Mouse (Mus musculus) hindbrain, embryonic 10.5 days (tissue): ENCODE results near the gene Cbx7. TPM values are rescaled to one million over a fixed set of nuclear protein-coding genes. Genes with fewer than 3 reads are reported as not detected.

Experiments
- DNase-seq: peaks from one replicate; pipeline ENCODE4 v3.0.0-alpha.2; 2017; ENCODE audit warnings: low spot score
- H3K27ac ChIP-seq: fragments of 300-500 bp; sonication (generic); 2 replicates; pipeline ENCODE4 v1.5.1; 2016; ENCODE audit warnings: mild to moderate bottlenecking, moderate library complexity
- H3K27me3 ChIP-seq: fragments of 300-500 bp; sonication (generic); 2 replicates; pipeline ENCODE4 v1.6.1; 2016; ENCODE audit warnings: mild to moderate bottlenecking; ENCODE audit not compliant: poor library complexity, insufficient read depth, severe bottlenecking
- H3K36me3 ChIP-seq: fragments of 300-500 bp; sonication (generic); 2 replicates; pipeline ENCODE4 v1.6.1; 2016; ENCODE audit warnings: mild to moderate bottlenecking, moderate library complexity
- H3K4me1 ChIP-seq: fragments of 300-500 bp; sonication (generic); replicated peaks from 2 replicates; pipeline ENCODE4 v1.6.1; 2016; ENCODE audit warnings: mild to moderate bottlenecking
- H3K4me3 ChIP-seq: fragments of 300-500 bp; sonication (generic); 2 replicates; pipeline ENCODE4 v1.5.1; 2016; ENCODE audit warnings: mild to moderate bottlenecking, moderate library complexity
- H3K9me3 ChIP-seq: fragments of 300-500 bp; sonication (generic); 2 replicates; pipeline ENCODE4 v1.6.1; 2016; ENCODE audit warnings: mild to moderate bottlenecking, moderate library complexity
- WGBS: fragments of 180-500 bp; shearing (Covaris S2); methylation state at CpG from one replicate; pipeline ENCODE4 v1.1.7; 2016; 5-methylcytosine and 5-hydroxymethylcytosine counted together
- polyA plus RNA-seq: library from polyadenylated mRNA; unstranded; fragments of >200 nt; fragmentation: Nextera tagmentation; extraction: Ambion mirVana; gene quantifications from 2 replicates; pipeline ENCODE4 v1.2.1, GENCODE M21; 2016

Cbx7 gene
- polyA plus RNA-seq, 1 experiment from 2014 or later: 2.4 TPM

- H3K9me3 ChIP-seq: no peaks in the 10 kb centered on the region
- WGBS: 61% methylated on average over 7 of the region's 7 CpGs
- peaks cover 21% of the 10 kb centered on the region for H3K27me3 ChIP-seq
- H3K36me3 ChIP-seq: no peaks in the 10 kb centered on the region
- H3K27ac ChIP-seq: no peak overlapping the region
- peaks cover 41% of the 10 kb centered on the region for H3K4me1 ChIP-seq
- no peak for DNase-seq
- no peak overlapping the region for H3K4me3 ChIP-seq
Measured at GRCm38 (mm10) chr15:79953470-79953869, 17.4 kb downstream of the Cbx7 start.

DNA sequence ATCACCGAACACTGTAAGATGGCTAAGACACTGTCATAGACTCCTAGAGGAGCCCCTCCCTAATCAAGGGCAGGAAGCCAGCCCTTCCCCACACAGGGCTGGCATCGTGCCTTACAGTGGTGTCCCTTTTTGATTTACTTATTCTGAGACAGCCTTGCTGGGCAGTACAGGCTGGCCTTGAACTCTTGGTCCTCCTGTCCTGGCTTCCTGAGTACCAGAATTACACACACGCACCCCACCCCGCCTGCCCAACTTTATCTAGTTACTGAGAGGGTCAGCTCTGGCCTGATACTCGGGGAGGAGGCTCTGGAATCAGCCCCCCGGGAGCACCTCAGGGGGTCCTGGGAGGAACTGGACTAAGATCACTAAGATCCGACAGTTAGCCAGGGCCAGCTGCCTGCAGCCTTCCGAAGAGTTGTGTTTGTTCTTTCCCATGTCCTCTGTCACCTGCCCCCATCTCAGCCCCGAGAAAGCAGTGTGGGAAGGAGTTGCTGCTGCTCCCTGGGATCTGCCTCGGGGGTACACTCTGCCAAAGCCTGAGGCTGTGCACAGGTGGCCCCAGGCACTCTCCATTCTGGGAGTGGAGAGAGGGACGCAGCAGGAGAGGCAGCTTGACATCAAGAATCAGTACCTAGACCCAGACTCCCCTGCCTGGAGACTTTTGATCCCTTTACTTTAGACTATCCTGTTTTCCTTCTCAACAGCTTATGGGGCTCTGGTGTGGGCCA, 18.3 kb downstream of the Cbx7 start:
- no peak for DNase-seq
- WGBS: 49% methylated on average over 11 of the region's 11 CpGs

GRCm38 (mm10) chr15:79951730-79952503, 19.0 kb downstream of the Cbx7 start:
- Histone ChIP-seq H3K27ac (peak overlapping the region; percentile 82), H3K27me3 (peaks cover 21% of the 10 kb centered on the region), H3K4me3 (no peak overlapping the region), H3K9me3 (no peaks in the 10 kb centered on the region), H3K36me3 (no peaks in the 10 kb centered on the region), H3K4me1 (peaks cover 38% of the 10 kb centered on the region)
- WGBS: 49% methylated on average over 14 of the region's 14 CpGs
- no peak for DNase-seq

More for the DNA sequence above, 18.3 kb downstream of the Cbx7 start:
- Histone ChIP-seq H3K9me3 (no peaks in the 10 kb centered on the region), H3K36me3 (no peaks in the 10 kb centered on the region), H3K27ac (peak overlapping the region; percentile 82; the same call in 1 of the 2 replicates), H3K4me1 (peaks cover 38% of the 10 kb centered on the region), H3K27me3 (peaks cover 21% of the 10 kb centered on the region), H3K4me3 (no peak overlapping the region)

- Histone ChIP-seq H3K27ac (peak overlapping the region; percentile 82), H3K36me3 (no peaks in the 10 kb centered on the region), H3K9me3 (no peaks in the 10 kb centered on the region), H3K4me1 (peaks cover 38% of the 10 kb centered on the region), H3K4me3 (no peak overlapping the region; the same call in 1 of the 2 replicates), H3K27me3 (peaks cover 21% of the 10 kb centered on the region)
- WGBS: 73% methylated on average over 6 of the region's 6 CpGs
- no peak for DNase-seq
Measured at GRCm38 (mm10) chr15:79951226-79951625, 19.7 kb downstream of the Cbx7 start.

DNA sequence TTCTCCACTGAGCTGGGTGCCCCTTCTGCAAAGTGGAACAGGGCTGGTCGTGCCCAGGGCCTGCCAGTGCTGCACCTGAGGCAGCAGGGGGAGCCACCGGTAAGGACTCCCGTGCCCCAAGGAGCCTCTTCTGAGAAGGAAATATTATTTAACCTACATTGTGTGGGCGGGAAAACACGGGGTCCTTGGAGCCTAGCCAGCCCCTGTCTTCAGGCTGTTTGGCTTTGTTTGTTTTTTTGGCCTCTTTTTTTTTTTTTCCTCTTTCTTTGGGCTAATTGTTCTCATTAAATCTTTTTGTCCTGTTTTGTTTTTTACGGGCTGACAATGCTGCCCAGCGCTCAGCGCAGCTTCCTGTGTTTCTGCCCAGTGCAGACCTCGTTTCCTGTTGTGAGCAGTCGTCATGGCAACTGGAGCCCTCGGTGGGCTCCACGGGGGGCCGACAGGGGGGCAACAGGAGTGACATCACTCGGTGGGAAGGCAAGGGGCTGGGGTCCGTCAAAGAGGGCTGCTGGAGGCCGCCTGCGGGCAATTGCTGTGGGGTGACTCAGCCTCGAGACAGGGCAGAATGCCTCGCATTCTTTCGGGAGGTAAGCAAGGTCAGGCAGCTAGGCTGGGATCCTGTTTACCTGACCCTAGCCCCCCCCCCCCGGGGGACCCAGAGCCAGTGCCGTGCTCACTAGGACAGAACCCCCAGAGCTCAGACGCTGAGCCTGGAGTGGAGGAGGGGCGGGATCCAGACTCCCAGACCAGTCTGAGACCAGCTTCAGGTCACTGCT, 20.5 kb downstream of the Cbx7 start:
- DNase-seq: peak; percentile 81
- 2% methylated on average over 24 of the region's 24 CpGs for WGBS
- Histone ChIP-seq H3K4me3 (peak overlapping the region; percentile 46), H3K27ac (peak overlapping the region; percentile 82), H3K9me3 (no peaks in the 10 kb centered on the region), H3K36me3 (no peaks in the 10 kb centered on the region), H3K4me1 (peaks cover 38% of the 10 kb centered on the region), H3K27me3 (peaks cover 17% of the 10 kb centered on the region)

- Histone ChIP-seq H3K27ac (no peak overlapping the region), H3K4me1 (peaks cover 34% of the 10 kb centered on the region), H3K36me3 (no peaks in the 10 kb centered on the region), H3K9me3 (no peaks in the 10 kb centered on the region), H3K4me3 (no peak overlapping the region), H3K27me3 (peaks cover 24% of the 10 kb centered on the region)
- DNase-seq: no peak
- WGBS: 71% methylated on average over 6 of the region's 6 CpGs
Measured at GRCm38 (mm10) chr15:79947681-79948080, 23.2 kb downstream of the Cbx7 start.

DNA sequence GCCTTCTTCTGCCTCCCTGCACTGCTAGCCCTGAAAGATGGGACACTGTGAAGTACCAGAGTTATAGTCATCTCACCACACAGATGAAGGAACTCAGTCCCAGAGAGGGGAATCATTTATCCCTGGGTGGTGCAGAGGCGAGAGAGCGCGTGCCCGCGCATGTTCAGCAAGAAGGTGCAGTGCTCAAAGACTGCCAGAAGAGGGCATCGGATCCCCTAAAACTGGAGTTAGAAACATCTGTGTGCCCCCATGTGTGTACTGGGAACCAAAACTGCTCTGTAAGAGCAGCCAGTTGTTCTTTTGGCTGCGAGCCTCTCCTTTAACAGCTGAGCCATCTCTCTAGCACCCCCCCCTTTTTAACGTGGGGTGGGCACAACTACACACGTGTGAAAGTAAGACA, 24.1 kb downstream of the Cbx7 start:
- H3K27ac ChIP-seq: no peak overlapping the region
- no peaks in the 10 kb centered on the region for H3K9me3 ChIP-seq
- 59% methylated on average over 9 of the region's 9 CpGs for WGBS
- H3K36me3 ChIP-seq: no peaks in the 10 kb centered on the region
- H3K4me1 ChIP-seq: peaks cover 25% of the 10 kb centered on the region
- no peak overlapping the region for H3K4me3 ChIP-seq
- DNase-seq: no peak
- peaks cover 15% of the 10 kb centered on the region for H3K27me3 ChIP-seq

- Histone ChIP-seq H3K36me3 (no peaks in the 10 kb centered on the region), H3K27ac (no peak overlapping the region), H3K4me1 (peaks cover 17% of the 10 kb centered on the region), H3K27me3 (peaks cover 15% of the 10 kb centered on the region; the same call in 1 of the 2 replicates), H3K4me3 (no peak overlapping the region), H3K9me3 (no peaks in the 10 kb centered on the region)
- peak; percentile 91 for DNase-seq
- 11% methylated on average over 4 of the region's 4 CpGs for WGBS
Measured at GRCm38 (mm10) chr15:79946022-79946421, 24.9 kb downstream of the Cbx7 start.

GRCm38 (mm10) chr15:79944948-79945347, 26.0 kb downstream of the Cbx7 start:
- no peak for DNase-seq
- Histone ChIP-seq H3K27me3 (peaks cover 15% of the 10 kb centered on the region; the same call in 1 of the 2 replicates), H3K36me3 (no peaks in the 10 kb centered on the region), H3K9me3 (no peaks in the 10 kb centered on the region), H3K4me1 (peaks cover 6% of the 10 kb centered on the region), H3K4me3 (no peak overlapping the region), H3K27ac (no peak overlapping the region)
- WGBS: 76% methylated on average over 5 of the region's 5 CpGs

GRCm38 (mm10) chr15:79943584-79943983, 27.3 kb downstream of the Cbx7 start:
- no peaks in the 10 kb centered on the region for H3K36me3 ChIP-seq
- H3K27ac ChIP-seq: no peak overlapping the region
- DNase-seq: no peak
- H3K9me3 ChIP-seq: no peaks in the 10 kb centered on the region
- 88% methylated on average over 3 of the region's 3 CpGs for WGBS
- no peaks in the 10 kb centered on the region for H3K4me1 ChIP-seq
- no peak overlapping the region for H3K4me3 ChIP-seq
- H3K27me3 ChIP-seq: 0 out of 2 replicates have a peak, but pooled peaks cover 6% of the 10 kb centered on the region

GRCm38 (mm10) chr15:79942541-79942940, 28.4 kb downstream of the Cbx7 start:
- 0 out of 2 replicates have a peak, but pooled peaks cover 6% of the 10 kb centered on the region for H3K27me3 ChIP-seq
- H3K36me3 ChIP-seq: no peaks in the 10 kb centered on the region
- 80% methylated on average over 6 of the region's 6 CpGs for WGBS
- no peak overlapping the region for H3K27ac ChIP-seq
- no peaks in the 10 kb centered on the region for H3K9me3 ChIP-seq
- H3K4me1 ChIP-seq: no peaks in the 10 kb centered on the region
- DNase-seq: no peak
- H3K4me3 ChIP-seq: no peak overlapping the region

- Histone ChIP-seq H3K4me1 (no peaks in the 10 kb centered on the region), H3K27me3 (0 out of 2 replicates have a peak, but pooled peaks cover 6% of the 10 kb centered on the region), H3K27ac (no peak overlapping the region), H3K9me3 (no peaks in the 10 kb centered on the region), H3K4me3 (no peak overlapping the region), H3K36me3 (no peaks in the 10 kb centered on the region)
- 27% methylated on average over 8 of the region's 8 CpGs for WGBS
- no peak for DNase-seq
Measured at GRCm38 (mm10) chr15:79940932-79941331, 30.0 kb downstream of the Cbx7 start.
